Mouse (Mus musculus): ENCODE results near the gene Trim50.
A peak's percentile ranks its signal among the peaks of the same experiment; 100 is the strongest.

The Trim50 gene

DNA sequence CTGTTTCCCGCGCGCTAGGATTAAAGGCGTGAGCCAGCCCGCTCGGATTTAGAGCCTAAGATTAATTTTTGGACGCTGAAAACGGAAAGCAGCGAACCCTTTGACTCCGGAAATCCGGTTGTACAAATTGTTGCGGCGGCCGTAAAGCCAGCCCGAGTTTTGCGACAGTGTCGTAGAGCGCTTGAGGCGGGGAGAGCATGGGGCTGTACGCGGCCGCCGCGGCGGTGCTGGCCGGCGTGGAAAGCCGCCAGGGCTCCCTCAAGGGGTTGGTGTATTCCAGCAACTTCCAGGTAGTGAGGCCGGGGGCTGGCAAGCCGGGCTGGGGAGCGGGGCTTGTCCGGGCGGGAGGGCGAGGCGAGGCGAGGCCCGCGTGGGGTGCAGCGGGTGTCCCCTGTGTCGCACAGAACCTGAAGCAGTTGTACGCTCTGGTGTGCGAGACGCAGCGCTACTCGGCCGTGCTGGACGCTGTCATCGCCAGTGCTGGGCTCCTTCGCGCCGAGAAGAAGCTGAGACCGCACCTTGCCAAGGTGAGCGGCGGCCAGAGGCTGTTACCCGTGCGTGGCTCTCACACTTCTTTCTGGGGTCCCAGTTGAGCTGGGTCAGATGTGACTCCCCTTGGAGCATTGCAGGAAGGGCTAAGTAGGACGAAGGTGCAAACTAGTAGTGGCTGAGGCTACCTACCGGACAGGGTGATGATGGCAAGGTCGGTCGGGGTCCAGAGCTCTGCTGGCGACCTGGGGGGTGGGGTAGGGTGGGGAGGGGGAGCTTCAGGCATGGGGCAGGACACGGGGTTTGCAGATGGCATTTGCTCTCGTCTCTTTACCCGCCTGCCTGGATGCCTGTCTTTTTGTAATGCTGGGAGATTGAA lies 16.9 kb downstream of the Trim50 start, which contains the start of gene Nsun5:
Gene Nsun5, plus strand, starts transcription at position 167 of the 868 bp plus-strand sequence.
- DNase-seq = peak; percentile 97

DNA sequence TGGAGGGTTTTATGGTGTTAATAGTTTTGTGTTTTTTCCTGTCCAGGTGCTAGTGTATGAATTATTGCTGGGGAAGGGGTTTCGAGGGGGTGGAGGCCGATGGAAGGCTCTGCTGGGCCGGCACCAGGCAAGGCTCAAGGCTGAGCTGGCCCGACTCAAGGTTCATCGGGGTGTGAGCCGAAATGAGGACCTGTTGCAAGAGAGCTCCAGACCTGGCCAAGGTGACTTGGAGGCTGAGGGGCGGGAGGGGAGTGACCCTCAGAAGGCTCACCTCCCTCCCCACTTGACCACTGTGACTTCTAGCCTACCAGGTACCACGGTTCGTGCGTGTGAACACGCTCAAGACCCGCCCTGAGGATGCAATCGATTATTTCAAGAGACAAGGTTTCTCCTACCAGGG lies 18.1 kb downstream of the Trim50 start:
- DNase-seq = no peak

DNA sequence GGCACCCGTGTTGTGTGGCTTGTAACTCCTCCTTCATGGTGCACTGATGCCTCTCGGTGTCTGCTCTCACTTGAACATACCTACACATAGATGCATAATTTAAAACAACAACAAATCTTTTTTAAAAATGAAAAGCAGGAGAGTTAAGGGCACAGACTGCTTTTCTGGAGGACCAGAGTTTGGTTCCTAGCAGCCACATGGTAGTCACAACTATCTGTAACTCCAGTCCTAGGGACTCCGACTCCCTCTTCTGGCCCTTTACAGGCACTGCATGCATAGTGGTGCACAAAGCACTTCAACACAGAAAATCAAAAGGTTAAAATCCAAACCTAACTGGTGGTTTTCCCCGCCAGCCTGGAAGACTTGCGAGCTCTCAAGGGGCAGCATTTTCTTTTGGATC lies 20.5 kb downstream of the Trim50 start:
- DNase-seq = no peak

DNA sequence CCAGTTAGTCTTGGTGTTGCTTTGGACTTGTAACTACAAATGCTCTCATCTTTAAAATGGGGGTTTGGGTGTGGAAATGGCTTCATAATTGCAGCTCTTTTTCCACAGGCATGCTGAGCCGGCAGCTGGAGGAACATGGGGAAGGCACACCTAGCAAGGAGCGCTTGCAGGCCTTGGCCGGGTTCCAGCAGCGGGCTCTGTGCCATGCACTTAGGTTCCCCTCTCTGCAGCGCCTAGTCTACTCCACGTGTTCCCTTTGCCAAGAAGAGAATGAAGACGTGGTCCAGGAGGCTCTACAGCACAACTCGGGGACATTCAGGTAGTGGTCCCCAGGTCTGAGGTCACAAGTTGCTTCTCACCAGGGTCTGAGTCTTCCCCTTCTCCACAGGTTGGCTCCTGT lies 22.1 kb downstream of the Trim50 start:
- DNase-seq = no peak

DNA sequence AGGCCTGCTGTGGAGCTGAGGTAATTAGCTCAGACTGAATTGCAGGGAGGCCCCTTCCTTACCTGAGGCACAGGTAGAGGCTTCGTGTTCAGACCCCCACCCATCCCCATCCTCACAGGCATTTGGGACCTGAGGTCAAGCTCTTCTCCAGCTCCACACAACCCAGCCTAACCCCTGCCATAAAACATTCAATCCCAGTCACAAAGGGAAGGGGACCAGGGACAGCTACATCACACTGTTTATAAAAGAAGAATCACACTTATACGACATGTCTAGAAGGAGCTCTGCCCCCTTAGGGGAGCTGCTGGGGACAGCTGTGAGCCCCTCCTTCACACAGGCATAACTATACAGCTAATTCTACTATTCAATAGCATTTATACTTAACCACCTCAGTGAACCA lies 23.2 kb downstream of the Trim50 start:
- DNase-seq = no peak

DNA sequence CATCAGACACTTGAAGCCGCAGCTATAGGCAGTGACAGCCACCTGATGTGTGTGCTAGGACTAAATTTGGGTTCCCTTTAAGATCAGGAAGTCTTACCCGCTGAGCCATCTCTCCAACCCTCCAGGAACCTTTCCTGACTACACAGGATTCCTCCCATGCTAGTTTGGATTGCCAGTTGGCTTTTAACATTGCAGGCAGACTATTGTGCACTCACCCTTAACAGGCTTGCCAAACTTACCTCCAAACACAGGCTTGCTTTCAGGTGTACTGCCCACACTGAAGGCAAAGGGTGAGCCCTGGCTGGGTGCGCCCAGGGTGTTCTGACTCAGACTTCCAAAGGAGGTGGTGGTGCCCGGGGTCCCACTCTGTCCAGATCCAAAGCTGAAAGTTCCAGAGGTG lies 27.6 kb downstream of the Trim50 start:
- no peak for DNase-seq

DNA sequence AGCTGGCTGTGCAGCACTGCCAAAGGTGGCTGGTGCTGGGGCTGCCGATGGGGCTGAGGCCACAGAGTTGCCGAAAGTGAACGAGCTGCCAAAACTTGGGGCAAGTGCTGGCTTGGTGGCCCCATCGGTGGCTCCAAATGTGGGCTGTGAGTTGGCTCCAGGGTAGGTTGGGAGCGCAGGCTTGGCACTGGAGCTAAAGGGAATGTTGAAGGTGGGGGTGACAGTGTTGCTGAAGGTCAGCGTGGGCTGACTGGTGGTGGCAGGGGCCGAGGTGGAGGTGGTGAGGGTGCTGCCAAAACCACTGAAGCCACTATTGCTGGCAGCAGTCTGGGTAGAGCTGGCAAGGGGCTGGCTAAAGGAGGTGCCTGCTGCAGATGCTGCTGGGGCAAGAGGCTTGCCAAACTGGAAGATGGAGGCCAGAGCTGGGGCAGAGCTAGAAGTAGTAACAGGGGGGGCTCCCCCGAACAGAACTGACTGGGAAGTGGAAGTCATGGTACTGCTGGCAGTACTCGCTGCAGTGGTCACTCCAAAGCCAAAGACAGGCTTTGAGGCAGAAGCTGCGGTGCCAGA lies 28.3 kb downstream of the Trim50 start:
- no peak for DNase-seq

DNA sequence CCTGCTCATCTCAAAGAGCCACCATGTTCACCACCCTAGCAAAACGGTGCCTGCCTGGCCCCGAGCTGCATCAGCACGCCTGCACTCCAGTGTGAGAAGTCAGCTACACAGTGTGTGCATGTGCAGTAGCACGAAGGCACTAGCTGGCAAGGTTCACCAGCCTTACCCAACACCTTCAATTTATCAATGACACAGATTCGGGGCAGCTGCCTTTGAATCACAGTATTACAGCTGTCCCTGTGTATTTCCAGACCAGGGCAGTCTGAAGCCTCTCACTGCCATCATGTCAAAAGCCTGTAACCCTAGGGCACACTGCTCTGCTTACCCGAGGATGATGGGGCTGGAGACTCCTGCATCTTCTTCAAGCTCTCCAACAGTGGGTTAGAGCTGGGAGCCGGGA lies 29.7 kb downstream of the Trim50 start:
- DNase-seq = no peak

DNA sequence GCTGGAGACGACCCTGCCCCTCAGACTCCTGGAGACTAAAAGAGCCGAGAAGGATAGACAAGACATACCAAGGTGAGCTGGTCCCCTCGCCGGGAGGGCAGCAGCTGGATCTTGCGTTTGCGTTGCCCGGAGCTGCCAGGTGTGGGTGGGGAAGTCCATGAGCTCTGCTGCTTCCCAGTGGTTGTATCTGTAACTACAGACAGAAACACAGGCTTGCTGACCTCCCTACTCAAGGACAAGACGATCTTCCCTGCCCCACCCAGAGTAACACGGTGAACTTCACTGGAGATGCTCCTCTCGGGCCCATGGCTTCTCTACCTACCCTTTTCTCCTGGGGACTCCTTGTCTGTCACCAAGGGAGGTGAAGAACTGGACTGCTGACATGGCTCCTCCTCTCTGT lies 30.7 kb downstream of the Trim50 start:
- DNase-seq = no peak

DNA sequence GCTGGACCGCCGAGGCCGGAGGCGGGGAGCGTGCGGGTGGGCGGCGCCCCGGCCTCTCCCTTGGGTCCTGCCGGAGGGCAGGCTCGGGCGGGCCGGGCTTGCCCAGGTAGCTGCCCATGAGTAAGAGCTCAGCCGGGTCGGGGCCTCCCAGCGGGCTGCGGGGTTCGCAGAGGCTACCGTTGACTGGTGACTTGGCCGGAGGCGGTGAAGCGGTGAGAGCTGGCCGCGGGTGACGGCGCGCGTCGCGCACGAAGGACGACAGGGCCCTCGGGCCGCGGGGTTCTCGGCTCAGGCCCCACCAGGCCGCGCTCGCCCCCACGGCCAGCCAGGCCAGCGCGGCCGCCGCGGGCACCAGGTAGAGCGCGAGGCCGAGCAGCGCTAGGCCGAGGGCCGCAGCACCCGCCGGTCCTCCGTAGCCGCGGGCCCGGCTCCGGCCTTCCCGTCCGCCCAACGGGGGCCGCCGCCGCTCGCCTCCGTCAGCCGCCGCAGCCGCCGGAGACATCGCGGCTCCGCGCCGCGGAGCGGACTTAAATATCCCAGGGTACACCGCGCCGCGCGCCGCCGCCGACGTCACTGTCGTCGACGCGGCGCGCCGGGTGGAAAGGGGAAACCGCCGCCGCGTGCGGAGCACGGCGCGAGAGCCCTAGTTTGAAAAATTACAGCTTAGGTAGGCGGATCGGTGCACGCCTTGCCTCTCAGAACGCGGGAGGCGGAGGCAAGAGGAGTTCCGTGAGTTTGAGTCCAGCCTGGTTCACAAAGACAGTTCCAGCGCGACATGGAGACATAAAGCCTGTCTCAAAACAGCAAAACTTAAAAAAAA lies 41.1 kb downstream of the Trim50 start, which contains the start of gene Pom121:
Gene Pom121, minus strand, starts transcription at position 543 of the 820 bp plus-strand sequence.
- DNase-seq = peak; percentile 91

DNA sequence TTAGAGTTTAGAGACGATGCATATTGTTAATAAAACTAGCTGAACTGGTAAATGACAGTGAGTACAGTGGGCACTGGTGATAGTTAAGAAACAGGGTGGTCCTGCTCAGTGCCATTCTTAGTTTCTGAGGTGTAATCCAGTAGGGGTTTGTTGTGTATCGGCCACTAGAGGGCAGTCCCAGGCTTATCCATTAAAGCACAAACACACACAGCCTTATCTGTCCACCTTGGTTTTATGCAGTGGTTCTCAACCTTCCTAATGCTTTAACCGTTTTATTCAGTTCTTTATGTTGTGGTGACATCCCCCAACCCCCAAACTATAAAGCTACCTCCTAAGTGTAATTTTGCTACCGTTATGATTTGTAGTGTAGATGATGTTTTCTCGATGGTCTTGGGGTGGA lies 42.7 kb downstream of the Trim50 start:
- DNase-seq = peak; percentile 61

DNA sequence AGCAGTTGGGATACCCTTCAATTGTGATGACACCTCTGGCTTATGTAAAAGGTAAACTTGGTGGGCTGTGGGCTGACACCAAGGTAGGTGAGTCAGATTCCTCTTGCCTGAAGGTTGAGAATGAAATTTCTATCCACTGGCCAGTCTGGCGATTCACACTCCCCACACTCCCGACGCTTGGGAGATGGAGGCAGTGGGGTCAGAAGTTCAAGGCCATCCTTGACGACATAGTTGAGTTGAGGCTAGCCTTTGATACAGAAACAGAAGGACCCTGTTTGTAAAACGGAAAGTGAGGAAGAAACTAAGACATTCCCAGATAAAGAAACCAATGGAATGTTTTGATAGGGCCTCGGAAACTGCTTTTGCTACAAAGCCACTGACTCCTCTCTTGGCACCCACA lies 46.3 kb downstream of the Trim50 start:
- no peak for DNase-seq

DNA sequence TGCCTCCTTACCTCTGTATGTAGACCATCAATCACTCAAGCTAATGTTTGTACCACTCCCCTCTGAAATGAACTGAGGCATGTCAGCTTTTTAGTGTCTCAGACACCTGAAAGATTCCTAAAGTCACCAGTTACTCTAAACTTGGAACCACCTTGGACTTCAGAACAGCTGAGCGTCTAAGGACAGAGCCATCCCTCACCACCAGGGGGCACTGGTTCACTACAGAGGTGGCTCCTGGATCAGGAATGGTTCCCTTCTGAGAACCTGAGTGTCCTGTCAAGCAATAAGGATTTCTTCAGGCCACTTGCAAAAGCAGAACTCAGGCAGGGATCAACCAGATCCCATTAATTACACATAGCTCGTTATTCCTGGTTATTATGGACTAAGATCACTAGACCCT lies 47.1 kb downstream of the Trim50 start:
- DNase-seq = peak; percentile 91

DNA sequence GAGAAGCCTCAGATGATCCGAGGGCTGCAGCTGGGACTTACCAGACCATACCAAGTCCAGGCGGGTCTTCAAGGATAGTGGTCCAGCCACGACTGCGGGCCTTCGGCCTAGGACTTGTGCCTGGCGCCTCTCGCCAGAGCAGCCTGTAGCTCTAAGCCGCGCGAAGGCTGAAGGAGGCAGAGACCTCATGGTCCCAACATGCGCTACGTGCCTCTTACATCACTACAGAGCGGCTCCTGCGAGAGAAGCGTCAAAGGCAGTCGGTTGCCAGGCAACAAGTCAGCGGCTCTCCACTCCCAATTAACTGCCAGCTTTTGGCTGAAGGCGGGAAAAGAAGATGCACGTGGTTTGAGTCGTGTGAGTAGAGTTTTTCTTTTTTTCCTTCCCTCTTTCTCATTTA lies 51.5 kb downstream of the Trim50 start:
- DNase-seq = no peak

DNA sequence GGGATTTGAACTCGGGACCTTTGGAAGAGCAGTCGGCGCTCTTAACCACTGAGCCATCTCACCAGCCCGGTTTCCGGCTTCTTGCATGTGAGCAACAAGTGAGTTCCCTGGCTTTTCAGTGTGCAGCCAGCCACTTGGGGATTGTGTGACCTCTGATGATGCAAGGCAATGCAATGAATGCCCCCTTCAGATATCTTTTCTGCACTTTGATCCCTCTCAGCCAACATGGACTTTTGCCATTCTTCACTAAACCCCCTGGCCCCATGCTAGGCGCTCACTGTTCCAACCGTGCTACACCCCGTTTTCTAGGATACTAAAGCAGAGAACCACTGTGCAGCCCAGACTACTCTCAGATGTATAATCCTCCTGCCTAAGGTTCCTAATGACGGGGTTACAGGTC lies 52.3 kb downstream of the Trim50 start:
- DNase-seq = no peak

DNA sequence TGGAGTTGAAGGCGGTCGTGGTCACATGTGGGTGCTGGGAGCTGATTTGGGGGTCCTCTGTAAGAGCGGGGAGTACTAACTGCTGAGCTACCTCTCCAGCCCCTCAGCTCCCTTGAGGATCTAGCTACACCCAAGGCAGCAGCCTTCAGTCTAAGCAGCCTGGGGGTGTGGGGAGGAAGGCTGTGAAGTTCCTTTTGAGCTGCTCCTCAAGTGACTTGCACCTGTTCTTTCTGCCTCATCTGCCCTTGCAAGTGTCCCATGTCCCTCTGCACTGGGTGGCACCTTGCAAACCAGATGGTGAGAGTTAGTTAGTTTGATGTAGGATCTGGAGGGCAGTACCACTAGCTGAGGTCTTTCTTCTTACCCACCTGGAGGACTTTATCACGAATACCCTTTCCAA lies 55.0 kb downstream of the Trim50 start:
- peak; percentile 42 for DNase-seq

DNA sequence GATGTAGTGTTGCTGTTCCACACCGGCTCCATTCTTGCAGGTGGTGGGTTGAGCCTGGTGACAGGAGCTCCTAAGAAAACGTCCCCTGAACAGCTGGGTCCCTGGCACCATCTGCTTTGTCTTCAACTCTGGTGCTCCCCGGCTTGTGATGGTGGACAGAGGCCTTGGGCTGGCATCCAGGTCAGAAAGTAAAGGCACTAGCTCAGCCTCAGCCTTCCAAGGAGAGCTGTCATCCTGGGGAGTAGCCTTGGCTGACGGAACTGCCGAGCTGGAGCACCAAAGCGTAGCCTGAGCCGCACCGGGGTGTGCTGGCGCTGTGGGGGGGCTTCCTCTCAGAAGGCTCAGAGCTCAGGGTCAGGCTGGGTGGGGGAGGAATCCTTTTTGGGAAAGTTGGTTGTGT lies 57.2 kb downstream of the Trim50 start:
- no peak for DNase-seq
